Mouse (Mus musculus): ENCODE measurements around the gene Grap. TPM values are rescaled to one million over a fixed set of nuclear protein-coding genes. Genes with fewer than 3 reads are reported as not detected.

Gene Grap
- polyA plus RNA-seq, 1 experiment = not detected

- TF ChIP-seq CTCF (IDR thresholded peaks at IDR 0.05; ENCODE audit: insufficient read depth, low read depth, low read length) (no peak), POLR2A (IDR thresholded peaks at IDR 0.05; ENCODE audit: insufficient read depth, low read depth, low read length) (no peak)
- 77% methylated on average over 3 of the region's 3 CpGs for WGBS
Measured at GRCm38 (mm10) chr11:61719387-61719786, 66.3 kb downstream of the Grap start.

DNA sequence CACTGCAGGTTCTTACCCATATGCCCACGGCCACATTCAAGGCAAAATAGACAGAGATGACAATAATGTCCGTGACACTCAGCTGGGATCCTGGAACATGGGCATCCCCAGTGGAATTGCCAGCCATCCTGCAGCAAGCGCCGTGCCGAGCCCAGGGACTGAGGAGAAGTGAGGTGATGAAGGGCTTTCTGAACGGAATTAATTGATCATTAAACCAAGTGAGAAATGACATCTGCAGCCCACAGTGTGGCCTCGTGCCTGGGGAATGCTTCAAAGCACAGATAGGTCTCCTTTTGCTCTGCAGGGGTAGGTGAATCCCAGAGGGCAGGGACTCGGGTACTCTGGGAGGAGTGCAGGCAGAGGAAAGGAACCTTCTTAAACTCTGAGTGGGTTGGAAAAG is 66.8 kb downstream of the Grap start:
- TF ChIP-seq CTCF (IDR thresholded peaks at IDR 0.05; ENCODE audit: insufficient read depth, low read depth, low read length) (no peak), POLR2A (IDR thresholded peaks at IDR 0.05; ENCODE audit: insufficient read depth, low read depth, low read length) (no peak)
- H3K4me3 ChIP-seq (ENCODE audit: insufficient read depth, low read depth, low read length) = no peak overlapping the region
- no peaks in the 10 kb centered on the region for H3K4me1 ChIP-seq (ENCODE audit: control insufficient read depth, insufficient read depth, low read length)
- WGBS = 76% methylated on average over 8 of the region's 8 CpGs
- no peak overlapping the region for H3K27ac ChIP-seq (ENCODE audit: insufficient read depth, low read depth, low read length)

More at GRCm38 (mm10) chr11:61719387-61719786, 66.3 kb downstream of the Grap start:
- no peak overlapping the region for H3K4me3 ChIP-seq (ENCODE audit: insufficient read depth, low read depth, low read length)
- H3K27ac ChIP-seq (ENCODE audit: insufficient read depth, low read depth, low read length) = no peak overlapping the region
- peaks cover 1% of the 10 kb centered on the region; the same call in 1 of the 2 replicates for H3K4me1 ChIP-seq (ENCODE audit: control insufficient read depth, insufficient read depth, low read length)

DNA sequence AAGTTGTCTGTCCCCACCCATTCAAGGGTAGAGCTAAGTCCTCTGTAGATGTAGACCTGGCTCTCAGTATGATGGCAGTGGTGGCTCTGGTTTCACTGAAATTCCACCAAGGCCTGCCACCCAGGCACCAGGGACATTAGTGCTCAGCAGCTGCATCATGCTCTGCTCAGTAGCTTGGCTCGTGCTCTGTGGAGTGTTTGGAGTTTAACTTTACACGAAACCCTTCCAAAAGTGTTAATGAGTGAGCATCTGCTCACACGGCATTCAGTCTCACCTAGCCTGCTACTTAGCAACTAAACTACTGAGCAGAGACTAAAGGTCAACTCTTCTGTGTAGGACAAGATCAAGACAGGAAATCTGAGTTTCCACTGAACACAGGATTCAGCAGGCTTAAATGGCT is 67.6 kb downstream of the Grap start, which contains the start of gene Slc5a10:
Gene Slc5a10 (minus strand): TSS at position 191 of the 400 bp plus-strand sequence.
- WGBS = 86% methylated on average over 3 of the region's 3 CpGs
- TF ChIP-seq CTCF (IDR thresholded peaks at IDR 0.05; ENCODE audit: insufficient read depth, low read depth, low read length) = no peak
- TF ChIP-seq POLR2A (IDR thresholded peaks at IDR 0.05; ENCODE audit: insufficient read depth, low read depth, low read length) = no peak
- Histone ChIP-seq H3K27ac (ENCODE audit: insufficient read depth, low read depth, low read length) (no peak within 1 kb of the TSS), H3K4me3 (ENCODE audit: insufficient read depth, low read depth, low read length) (no peak within 1 kb of the TSS), H3K4me1 (ENCODE audit: control insufficient read depth, insufficient read depth, low read length) (no peaks in the 10 kb centered on the region)

DNA sequence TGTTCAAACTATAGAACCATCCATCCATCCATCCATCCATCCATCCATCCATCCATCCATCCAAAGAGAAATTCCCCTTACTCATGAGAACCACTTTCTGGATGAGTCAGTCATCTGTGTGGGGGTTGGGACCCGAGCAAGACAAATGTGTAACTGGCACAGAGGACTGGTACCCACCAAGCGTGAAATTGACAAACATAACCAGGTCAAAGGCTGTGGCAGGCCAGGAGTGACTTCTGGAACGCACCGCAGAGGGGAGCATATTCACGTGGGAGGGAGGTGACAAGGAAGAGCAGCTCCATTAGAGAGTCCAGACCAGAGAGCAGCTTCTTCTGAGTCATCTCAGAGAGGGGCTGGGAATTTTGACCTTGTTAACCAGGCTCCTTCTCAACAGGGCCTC is 69.0 kb downstream of the Grap start:
- Histone ChIP-seq H3K4me3 (ENCODE audit: insufficient read depth, low read depth, low read length) (no peak overlapping the region), H3K27ac (ENCODE audit: insufficient read depth, low read depth, low read length) (no peak overlapping the region), H3K4me1 (ENCODE audit: control insufficient read depth, insufficient read depth, low read length) (no peaks in the 10 kb centered on the region)
- TF ChIP-seq CTCF (IDR thresholded peaks at IDR 0.05; ENCODE audit: insufficient read depth, low read depth, low read length) (no peak), POLR2A (IDR thresholded peaks at IDR 0.05; ENCODE audit: insufficient read depth, low read depth, low read length) (no peak)
- 86% methylated on average over 5 of the region's 5 CpGs for WGBS

Other genes starting within 250 kb of the Grap start
- gene Rnf112, start 199.1 kb upstream of the Grap start, polyA plus RNA-seq (2012; ENCODE audit: insufficient read depth, insufficient read length, low replicate concordance, missing spikeins) = not detected in 2 replicates
- gene Mfap4, start 167.8 kb upstream of the Grap start, polyA plus RNA-seq (2012; ENCODE audit: insufficient read depth, insufficient read length, low replicate concordance, missing spikeins) = not detected in 2 replicates
- not detected in 2 replicates for gene Mapk7, start 158.9 kb upstream of the Grap start, polyA plus RNA-seq (2012; ENCODE audit: insufficient read depth, insufficient read length, low replicate concordance, missing spikeins)
- not detected in 2 replicates for gene B9d1, start 148.1 kb upstream of the Grap start, polyA plus RNA-seq (2012; ENCODE audit: insufficient read depth, insufficient read length, low replicate concordance, missing spikeins)
- not detected in 2 replicates for gene Epn2, start 73.6 kb upstream of the Grap start, polyA plus RNA-seq (2012; ENCODE audit: insufficient read depth, insufficient read length, low replicate concordance, missing spikeins)
- gene Fam83g, start 30.8 kb downstream of the Grap start, polyA plus RNA-seq (2012; ENCODE audit: insufficient read depth, insufficient read length, low replicate concordance, missing spikeins) = not detected in 2 replicates
- not detected in 2 replicates for gene Slc5a10, start 67.6 kb downstream of the Grap start, polyA plus RNA-seq (2012; ENCODE audit: insufficient read depth, insufficient read length, low replicate concordance, missing spikeins)
- gene Prpsap2, start 108.8 kb downstream of the Grap start, polyA plus RNA-seq (2012; ENCODE audit: insufficient read depth, insufficient read length, low replicate concordance, missing spikeins) = not detected in 2 replicates
- not detected in 2 replicates for gene Ulk2, start 201.8 kb downstream of the Grap start, polyA plus RNA-seq (2012; ENCODE audit: insufficient read depth, insufficient read length, low replicate concordance, missing spikeins)